Mouse (Mus musculus): ENCODE measurements around the gene Gdpgp1.

DNA sequence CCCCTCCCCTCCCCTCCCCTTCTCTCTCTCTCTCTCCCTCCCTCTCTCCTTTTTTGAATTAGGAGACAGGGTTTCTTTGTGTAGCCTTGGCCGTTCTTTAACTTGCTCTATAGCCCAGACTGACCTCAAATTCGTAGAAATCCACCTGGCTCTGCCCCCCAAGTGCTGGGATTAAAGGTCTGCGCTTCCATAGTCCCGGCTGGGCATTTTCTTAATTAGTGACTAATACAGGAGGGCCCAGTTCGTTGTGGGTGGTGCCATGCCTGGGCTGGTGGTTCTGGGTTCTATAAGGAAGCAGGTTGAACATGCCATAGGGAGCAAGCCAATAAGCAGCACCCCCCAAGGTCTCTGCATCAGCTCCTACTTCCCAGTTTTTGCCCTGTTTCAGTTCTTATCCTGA, 48.7 kb upstream of the Gdpgp1 start:
- TF ChIP-seq MAX (IDR thresholded peaks at IDR 0.05; ENCODE audit: low read length) = no peak
- no peak for TF ChIP-seq POLR2A (IDR thresholded peaks at IDR 0.05; ENCODE audit: low read depth, low read length)
- TF ChIP-seq UBTF (IDR thresholded peaks at IDR 0.05; ENCODE audit: low read depth, low read length) = no peak
- no peak for TF ChIP-seq CHD2 (IDR thresholded peaks at IDR 0.05; ENCODE audit: low read length)
- TF ChIP-seq CTCF (conservative IDR thresholded peaks at IDR 0.05 in 1 of 2, IDR thresholded peaks at IDR 0.05 in 1 of 2; ENCODE audit: low read depth in 2 of 2, low read length in 2 of 2) = no peak
- no peak for TF ChIP-seq EP300 (IDR thresholded peaks at IDR 0.05; ENCODE audit: low read length)
